Mouse (Mus musculus) gastrocnemius, postnatal 36 days (tissue): ENCODE measurements at regions not wholly inside any gene's neighbourhood (a gene's known extent, or its start where the extent isn't known, plus 50 kb on each side); places are given as distances from the start of the nearest gene placed in this dataset.

ENCODE experiments used
- DNase-seq, 2 experiments: peaks; one replicate each; pipeline ENCODE4 v3.0.0; 2022
- intact Hi-C: fragments of 180-260 bp; cut with DNase I; formaldehyde crosslinking; loops from one replicate; pipeline ENCODE4 v1.15.1; 2025

GRCm38 (mm10) chr2:11416122-11416521 is 137.8 kb downstream of the Pfkfb3 start:
- intact Hi-C loops = no loop called here

GRCm38 (mm10) chr2:11412521-11412920 is 141.4 kb downstream of the Pfkfb3 start:
- DNase-seq = no peak
- intact Hi-C loops = no loop called here

More at GRCm38 (mm10) chr2:11416122-11416521, 137.8 kb downstream of the Pfkfb3 start:
- DNase-seq = no peak

GRCm38 (mm10) chr2:11408497-11408896 is 145.4 kb downstream of the Pfkfb3 start:
- DNase-seq = no peak
- intact Hi-C loops = no loop called here

DNA sequence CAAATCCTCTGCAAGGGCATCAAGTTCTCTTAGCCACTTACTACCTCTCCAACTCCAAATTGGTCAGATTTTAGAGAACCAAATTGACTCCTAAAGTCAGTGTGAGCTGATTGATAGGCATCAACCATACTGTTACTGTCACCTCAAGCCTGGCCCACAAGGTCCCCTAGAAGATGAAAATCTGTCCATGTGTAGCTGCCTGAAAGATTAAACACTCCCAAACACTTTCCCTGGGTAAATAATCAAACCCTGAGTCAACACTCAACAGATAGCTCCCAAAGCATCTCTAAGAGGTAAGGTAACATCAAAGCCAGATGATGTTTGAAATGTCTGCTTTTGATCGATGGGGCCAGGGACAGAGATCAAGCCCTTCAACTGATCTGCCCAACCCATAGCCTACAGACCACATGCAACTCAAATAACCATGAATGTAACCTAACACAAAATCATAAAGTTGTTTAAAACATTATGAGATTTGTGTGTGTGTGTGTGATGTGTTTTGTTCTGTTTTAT is 147.7 kb downstream of the Pfkfb3 start:
- intact Hi-C loops = no loop called here

DNA sequence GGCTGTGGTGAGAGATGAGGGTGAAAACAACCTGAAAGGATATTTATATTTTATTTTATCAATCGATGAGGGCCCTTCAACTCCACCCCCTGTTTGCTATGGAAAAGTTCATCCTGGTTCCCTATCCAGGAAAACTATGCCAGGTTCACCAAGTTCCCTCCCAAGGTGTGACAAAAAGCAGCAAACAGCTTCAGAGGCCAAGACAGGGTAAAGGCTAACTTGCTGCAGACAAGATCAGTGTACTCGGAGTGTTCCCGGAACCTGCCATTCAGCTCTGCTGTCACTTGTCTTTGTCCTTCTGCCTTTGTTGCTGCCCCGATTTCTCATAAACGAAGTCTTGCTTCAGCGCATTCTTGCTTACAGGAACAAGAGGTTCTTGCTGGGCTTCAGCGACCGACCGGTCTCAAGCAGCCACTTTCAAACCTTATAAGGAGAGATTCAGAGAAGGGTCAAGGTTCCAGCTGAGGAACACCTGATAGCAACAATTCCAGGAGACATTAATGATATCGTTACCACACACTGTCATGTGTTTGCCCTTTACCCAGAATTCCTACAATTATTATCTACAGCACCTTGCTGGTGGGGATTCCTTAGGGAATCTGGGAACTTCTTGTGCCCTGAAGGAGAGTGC is 151.5 kb downstream of the Pfkfb3 start:
- no peak for DNase-seq
- intact Hi-C loops = no loop called here

More for the DNA sequence above, 147.7 kb downstream of the Pfkfb3 start:
- no peak for DNase-seq

GRCm38 (mm10) chr2:11399411-11399810 is 154.5 kb downstream of the Pfkfb3 start:
- intact Hi-C loops = no loop called here
- no peak for DNase-seq

DNA sequence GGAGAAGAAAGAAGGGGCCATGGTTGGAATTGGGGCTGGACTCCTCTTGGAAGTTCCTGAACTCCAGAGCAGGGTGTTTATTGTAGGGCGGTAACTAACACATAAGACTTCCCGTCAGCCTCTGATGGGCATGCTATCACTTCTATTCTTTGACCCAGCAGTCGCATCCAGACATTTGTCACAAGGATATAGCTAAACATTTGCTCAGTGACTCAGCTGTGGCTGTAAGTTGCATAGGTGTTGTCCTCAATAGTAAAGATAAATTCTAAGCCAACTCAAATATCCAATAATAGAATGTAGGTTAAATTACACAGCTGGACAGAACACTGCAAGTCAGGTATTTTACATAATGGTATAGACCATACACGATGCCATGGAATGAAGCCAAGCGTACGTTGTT is 154.9 kb downstream of the Pfkfb3 start:
- DNase-seq = no peak
- intact Hi-C loops = no loop called here

GRCm38 (mm10) chr2:11398391-11398790 is 155.5 kb downstream of the Pfkfb3 start:
- intact Hi-C loops = no loop called here
- no peak for DNase-seq

GRCm38 (mm10) chr2:11396835-11397234 is 157.0 kb downstream of the Pfkfb3 start:
- intact Hi-C loops = no loop called here
- no peak for DNase-seq

GRCm38 (mm10) chr2:11394675-11395349 is 159.1 kb downstream of the Pfkfb3 start:
- DNase-seq = no peak
- intact Hi-C loops = no loop called here

DNA sequence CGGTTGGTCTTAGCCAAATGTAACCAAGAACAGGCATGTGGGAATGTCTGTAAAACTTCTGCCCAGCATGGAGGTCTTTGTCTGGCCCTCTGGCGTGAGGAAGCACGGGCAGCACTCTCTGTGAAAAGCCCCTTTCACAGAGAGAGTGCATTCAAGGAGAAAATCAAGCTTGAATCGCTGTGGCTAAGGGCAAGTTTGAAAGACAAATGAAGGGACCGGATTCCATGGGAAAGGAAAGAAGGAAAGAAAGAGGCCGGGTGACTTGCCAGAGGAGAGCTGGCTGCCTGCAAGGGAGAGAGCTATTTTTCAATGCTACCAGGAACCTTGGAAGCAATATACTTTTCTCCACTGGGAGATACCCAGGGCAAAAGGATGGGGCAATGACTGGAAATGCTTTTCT is 162.2 kb downstream of the Pfkfb3 start:
- intact Hi-C loops = no loop called here
- DNase-seq = no peak

DNA sequence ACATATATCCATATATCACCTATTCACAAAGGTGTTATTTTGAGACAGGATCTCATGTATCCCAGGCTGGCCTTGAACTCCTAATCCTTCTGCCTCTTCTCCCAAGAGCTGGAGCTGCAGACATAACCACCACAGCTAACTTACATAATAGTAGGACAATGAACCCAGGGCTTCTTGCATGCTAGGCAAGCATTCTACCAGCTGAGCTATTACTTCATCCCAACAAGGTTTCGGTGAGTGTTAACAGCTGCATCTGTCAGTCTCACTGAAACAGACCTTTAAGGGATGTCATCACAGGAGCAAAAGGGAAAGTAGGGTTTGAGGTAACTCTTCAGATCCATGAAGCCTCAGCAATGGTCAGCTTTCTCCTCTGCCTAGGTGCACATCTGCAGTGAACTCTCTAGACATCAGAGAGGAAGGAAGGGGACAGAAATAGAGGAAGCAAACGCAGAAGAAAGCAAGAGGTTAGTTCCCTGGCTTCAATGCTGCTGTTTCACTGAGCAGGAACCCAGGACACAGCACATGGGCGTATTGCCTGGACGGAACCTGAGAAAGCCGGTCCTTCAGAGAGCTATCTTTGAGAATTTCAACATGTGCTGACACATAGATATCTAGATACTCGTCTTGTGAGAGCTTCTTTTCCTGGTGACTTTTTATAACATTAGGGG is 163.1 kb downstream of the Pfkfb3 start:
- DNase-seq = no peak
- intact Hi-C loops = no loop called here

GRCm38 (mm10) chr2:11387623-11388022 is 166.3 kb downstream of the Pfkfb3 start:
- intact Hi-C loops = no loop called here
- no peak for DNase-seq

DNA sequence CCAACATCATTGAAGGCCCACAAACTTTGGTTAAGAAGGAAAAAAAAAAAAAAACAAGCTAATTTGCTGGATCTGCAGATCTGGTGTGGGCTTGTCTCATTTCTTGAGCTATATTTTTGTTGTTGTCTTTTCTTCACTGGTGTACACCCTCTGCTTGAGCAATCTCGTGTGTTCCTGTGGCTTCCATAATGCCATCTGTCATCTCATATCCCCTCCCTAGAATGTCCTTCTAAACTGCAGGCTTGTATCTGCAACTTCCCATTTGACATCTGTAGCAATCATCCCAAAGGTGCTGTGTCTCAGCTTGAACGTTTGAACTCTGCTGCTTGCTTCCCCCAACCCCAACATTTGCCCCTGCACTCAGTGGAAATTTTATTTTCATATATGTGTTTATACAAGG is 170.1 kb downstream of the Pfkfb3 start:
- intact Hi-C loops = no loop called here
- no peak for DNase-seq

GRCm38 (mm10) chr2:11377213-11377612 is 176.7 kb downstream of the Pfkfb3 start:
- intact Hi-C loops = no loop called here
- DNase-seq = no peak

GRCm38 (mm10) chr2:11375726-11376454 is 178.0 kb downstream of the Pfkfb3 start:
- DNase-seq = no peak
- intact Hi-C loops = no loop called here

GRCm38 (mm10) chr2:11375092-11375491 is 178.8 kb downstream of the Pfkfb3 start:
- intact Hi-C loops = no loop called here
- DNase-seq = peak in 1 of 2 experiments; percentile 11

GRCm38 (mm10) chr2:11370273-11370672 is 183.6 kb downstream of the Pfkfb3 start:
- DNase-seq = no peak
- intact Hi-C loops = no loop called here

DNA sequence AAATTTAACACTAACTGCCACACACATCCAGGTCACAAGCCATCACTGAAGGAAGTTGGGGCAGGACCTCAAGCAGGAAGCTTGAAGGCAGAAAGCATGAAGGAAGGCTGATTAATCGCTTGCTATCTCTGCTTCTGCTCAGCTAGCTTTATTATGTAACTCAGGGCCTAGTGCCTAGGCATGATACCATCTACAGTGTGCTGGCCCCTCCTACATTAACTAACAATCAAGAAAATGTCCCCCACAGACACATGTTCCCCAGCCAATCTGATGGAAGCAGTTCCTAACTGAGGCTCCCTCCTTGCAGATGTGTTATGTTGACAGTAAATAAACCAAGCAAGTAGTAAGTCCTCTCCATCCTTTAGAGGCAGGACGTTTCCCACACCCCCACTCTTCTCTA is 186.6 kb downstream of the Pfkfb3 start:
- no peak for DNase-seq
- intact Hi-C loops = no loop called here

DNA sequence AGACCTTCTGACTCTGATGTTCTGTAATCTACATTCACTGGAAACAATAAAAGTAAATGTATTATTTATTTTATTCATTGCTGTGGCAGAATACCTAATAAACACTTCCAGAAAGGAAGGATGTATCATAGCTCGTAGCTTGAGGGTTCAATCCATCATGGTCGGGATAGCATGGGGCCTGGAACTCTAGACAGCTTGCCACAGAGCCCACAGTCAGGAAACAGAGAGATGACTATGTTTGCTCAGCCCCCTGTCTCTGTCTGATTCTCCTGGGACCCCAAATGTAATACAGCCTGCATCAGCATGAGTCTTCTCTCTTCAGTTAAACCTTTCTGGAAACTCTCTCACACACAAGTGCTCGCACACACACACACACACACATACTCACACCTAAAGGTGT is 188.1 kb downstream of the Pfkfb3 start:
- DNase-seq = no peak
- intact Hi-C loops = no loop called here

DNA sequence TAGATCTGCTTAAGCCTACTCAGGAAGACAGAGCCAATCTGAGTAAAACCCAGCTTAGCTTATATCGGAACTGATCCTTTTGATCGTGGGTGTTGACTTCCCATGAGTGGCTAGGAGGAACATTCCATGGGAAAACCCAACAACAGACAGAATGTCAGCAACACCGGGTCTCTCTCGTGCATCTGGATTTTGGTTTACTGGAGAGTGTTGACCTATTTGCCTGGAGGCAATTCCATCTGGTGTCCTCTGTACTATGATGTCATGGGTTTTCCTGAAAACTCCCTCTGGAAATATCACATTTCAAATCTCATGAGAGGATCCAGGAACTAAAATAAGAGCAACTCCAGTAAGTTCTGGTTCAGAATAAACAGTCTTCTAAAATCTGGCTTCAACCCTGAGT is 188.5 kb downstream of the Pfkfb3 start:
- DNase-seq = no peak
- intact Hi-C loops = no loop called here
